Mouse (Mus musculus): Measurements from ENCODE around the gene Cdsn.

The Cdsn gene

GRCm38 (mm10) chr17:35534343-35534742, 17.6 kb upstream of the Cdsn start:
- DNase-seq (ENCODE audit: low read depth, low spot score), result peak; percentile 89

- DNase-seq (ENCODE audit: low read depth, low spot score), result peak; percentile 88
Observed at GRCm38 (mm10) chr17:35537421-35537820, 14.5 kb upstream of the Cdsn start.

GRCm38 (mm10) chr17:35538476-35538875, 13.5 kb upstream of the Cdsn start:
- no peak for DNase-seq (ENCODE audit: low read depth, low spot score)

- DNase-seq (ENCODE audit: low read depth, low spot score), result no peak
Observed at GRCm38 (mm10) chr17:35539540-35539939, 12.4 kb upstream of the Cdsn start.

- DNase-seq (ENCODE audit: low read depth, low spot score), result no peak
Observed at GRCm38 (mm10) chr17:35542761-35543411, 9.0 kb upstream of the Cdsn start.

GRCm38 (mm10) chr17:35543412-35543861, 8.5 kb upstream of the Cdsn start:
- DNase-seq (ENCODE audit: low read depth, low spot score), result no peak

GRCm38 (mm10) chr17:35544001-35544400, 7.9 kb upstream of the Cdsn start:
- no peak for DNase-seq (ENCODE audit: low read depth, low spot score)

GRCm38 (mm10) chr17:35544680-35545079, 7.2 kb upstream of the Cdsn start:
- peak; percentile 80 for DNase-seq (ENCODE audit: low read depth, low spot score)

GRCm38 (mm10) chr17:35547465-35547864, 4.5 kb upstream of the Cdsn start:
- DNase-seq (ENCODE audit: low read depth, low spot score), result no peak

- peak; percentile 15 for DNase-seq (ENCODE audit: low read depth, low spot score)
Observed at GRCm38 (mm10) chr17:35548636-35549035, 3.3 kb upstream of the Cdsn start.

- peak; percentile 98 for DNase-seq (ENCODE audit: low read depth, low spot score)
Observed at GRCm38 (mm10) chr17:35549437-35550142, 2.3 kb upstream of the Cdsn start.

GRCm38 (mm10) chr17:35550143-35550494, 1.8 kb upstream of the Cdsn start:
- DNase-seq (ENCODE audit: low read depth, low spot score), result peak; percentile 62

- DNase-seq (ENCODE audit: low read depth, low spot score), result peak; percentile 66
Observed at GRCm38 (mm10) chr17:35550871-35551270, 1.1 kb upstream of the Cdsn start.

- no peak for DNase-seq (ENCODE audit: low read depth, low spot score)
Observed at GRCm38 (mm10) chr17:35554321-35554720, 2.4 kb downstream of the Cdsn start.

GRCm38 (mm10) chr17:35554761-35555397, 3.0 kb downstream of the Cdsn start:
- no peak for DNase-seq (ENCODE audit: low read depth, low spot score)

- DNase-seq (ENCODE audit: low read depth, low spot score), result no peak
Observed at GRCm38 (mm10) chr17:35556186-35556765, 4.3 kb downstream of the Cdsn start.

- peak; percentile 90 for DNase-seq (ENCODE audit: low read depth, low spot score)
Observed at GRCm38 (mm10) chr17:35556812-35557211, 4.9 kb downstream of the Cdsn start.

- peak; percentile 82 for DNase-seq (ENCODE audit: low read depth, low spot score)
Observed at GRCm38 (mm10) chr17:35557351-35557750, 5.4 kb downstream of the Cdsn start.

- no peak for DNase-seq (ENCODE audit: low read depth, low spot score)
Observed at GRCm38 (mm10) chr17:35558216-35558615, 6.3 kb downstream of the Cdsn start.

GRCm38 (mm10) chr17:35567150-35567549, 15.2 kb downstream of the Cdsn start, which contains the start of gene 2300002M23Rik:
Gene 2300002M23Rik, plus strand, starts transcription at chr17:35567450.
- DNase-seq (ENCODE audit: low read depth, low spot score), result no peak

- no peak for DNase-seq (ENCODE audit: low read depth, low spot score)
Observed at GRCm38 (mm10) chr17:35567767-35568166, 15.8 kb downstream of the Cdsn start.

Measured in 3T3-L1 (cell line).